Mouse (Mus musculus): ENCODE data around the gene Shank2.

Gene Shank2

DNA sequence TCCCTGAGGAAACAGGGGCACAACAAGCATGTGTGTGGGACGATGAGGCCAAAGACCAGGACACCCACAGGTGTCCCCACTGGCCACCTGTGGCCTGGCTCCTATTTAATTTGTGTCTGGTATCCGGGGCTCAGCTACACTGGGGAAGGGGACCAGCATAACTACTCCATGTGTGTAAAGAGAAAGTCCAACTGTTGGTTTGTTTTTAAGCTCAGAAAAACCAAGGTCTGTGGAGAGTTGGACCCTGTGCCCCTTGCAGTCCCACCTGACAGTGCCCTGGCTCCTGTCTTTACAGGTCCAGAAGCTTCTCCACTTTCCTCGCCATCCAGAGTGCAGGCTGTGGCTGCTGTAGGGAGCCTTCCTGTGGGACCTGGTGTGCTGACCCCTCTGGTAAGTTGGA is at the start of gene Shank2:
TSS of gene Shank2 (plus strand) at position 301 of the 400 bp plus-strand sequence.
- DNase-seq, result no peak

DNA sequence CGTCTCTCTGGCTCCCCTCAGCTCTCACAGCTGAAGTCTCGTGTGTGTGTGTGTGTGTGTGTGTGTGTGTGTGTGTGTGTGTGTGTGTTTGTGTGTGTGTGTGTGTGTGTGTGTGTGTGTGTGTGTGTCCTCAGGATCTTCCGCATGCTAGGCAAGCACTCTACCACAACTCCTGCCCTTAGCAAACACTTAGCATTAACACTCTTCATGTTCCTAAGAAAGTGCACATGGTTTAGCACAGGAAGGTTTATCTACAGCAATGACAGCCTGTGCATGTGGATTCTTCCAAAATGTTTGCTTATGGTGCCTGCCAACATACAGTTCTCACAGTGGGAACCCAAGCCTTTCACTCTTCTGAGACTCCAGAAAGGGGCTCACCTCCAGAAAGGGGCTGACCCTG is 49.6 kb upstream of the Shank2 start:
- no peak for DNase-seq

DNA sequence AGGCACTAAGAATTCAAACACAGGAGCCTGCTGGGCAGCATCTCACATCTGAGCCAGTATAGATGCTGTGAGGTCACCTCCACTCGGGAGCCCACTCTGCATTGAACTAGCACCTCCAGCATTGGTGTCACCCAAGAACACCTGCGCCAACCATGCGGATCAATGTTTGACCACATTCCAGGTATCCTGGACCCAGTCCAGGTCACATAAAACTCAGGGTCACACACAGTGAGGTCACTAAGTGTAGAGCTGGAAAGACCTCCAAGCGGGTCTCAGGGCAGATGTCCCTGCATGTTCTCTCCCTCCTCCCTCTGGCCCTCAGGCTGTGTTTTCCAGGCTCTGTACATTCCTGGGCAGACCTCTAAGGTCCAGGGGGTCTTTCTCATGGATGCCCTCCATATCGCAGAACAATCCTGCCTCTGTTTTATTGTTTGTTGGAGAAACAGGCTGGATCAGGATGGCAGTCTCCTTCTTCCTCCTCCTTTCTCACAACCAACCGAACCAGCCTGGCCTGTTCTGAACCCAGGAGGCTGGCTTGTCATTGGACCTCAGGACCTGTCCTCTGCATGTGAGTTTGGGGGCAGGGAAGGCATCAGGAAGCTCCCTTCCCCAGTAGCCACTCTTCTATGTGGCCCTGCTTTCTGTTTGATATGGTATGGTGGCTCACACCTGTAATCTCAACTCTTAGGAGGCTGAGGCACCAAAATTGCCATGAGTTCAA is 45.0 kb upstream of the Shank2 start:
- DNase-seq, result no peak

DNA sequence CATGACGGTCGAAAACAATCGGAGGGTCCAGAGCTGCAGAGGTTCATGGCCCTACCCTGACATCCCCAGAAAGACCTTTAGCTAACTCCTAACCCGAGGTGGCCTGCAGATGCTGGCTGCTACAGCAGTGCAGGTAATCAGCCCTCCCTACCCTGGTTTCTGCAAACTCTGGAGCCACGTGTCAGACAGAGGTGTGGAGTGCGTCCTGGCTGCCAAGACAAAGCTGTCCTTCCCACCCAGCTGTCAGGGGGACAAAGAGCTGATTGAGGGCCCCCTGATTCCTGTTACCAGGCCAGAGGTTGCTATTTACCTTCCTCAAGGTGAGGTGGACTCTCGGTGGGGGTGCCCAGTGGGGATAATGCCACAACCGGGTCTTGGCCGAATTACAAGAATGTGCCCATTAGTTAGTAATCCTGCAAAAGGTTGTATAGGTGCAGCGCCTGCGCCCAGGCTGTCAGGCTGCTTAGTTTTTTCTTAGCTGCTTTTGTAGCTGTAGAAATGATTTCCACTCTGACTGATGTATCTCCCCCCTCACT is 43.6 kb upstream of the Shank2 start:
- no peak for DNase-seq

DNA sequence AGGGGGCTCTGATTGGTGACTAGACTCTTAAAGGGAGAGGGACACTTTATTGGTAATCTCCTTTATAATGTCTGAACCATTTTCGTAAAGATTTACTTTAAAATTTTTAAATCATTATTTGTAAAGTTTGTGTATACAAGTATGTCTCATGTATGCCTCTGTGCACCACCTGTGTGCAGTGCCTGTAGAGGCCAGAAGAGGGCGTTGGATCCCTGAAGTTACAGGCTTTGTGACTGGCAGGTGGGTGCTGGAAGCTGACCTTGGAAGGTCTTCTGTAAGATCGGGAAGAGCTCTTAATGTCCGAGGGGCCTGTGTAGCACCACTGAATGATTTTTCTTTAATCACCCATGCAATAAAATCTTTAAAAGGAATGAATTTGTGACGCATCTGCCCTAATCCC is 37.9 kb upstream of the Shank2 start:
- no peak for DNase-seq

DNA sequence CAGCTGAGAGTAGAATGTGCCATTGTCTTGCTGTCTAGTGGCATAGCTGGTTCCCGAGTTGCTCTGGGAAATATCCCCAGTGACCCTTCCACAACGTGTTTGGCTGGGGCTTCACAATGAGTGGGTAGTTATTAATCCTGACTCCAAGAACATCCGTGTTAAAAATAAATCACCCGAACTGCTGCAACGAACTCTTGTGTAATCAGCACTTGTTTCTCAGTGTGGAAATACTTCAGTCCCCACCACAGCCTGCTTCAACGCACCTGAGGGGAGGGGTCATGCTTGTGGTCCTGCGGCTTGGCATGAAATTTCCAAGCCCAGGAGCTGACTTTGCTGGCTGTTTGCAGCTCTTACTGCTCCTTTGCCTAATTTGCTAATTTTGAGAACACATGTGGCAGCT is 35.1 kb upstream of the Shank2 start:
- no peak for DNase-seq

DNA sequence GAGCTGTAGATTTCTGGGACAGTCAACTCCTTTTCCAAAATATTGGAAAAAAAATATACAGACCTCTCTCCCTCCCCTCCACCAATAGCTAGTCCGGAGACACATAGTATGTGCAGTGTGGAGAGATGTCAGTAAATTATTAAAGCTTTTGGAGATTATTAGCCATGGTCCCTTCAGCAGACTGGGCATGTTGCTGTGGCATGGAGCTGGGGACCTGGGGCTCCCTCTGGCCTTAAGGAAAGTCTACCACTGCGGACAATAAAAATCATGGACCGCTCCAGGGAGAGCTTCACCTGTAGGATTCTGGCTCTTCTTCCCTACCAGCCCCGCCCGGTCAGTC is 24.3 kb upstream of the Shank2 start:
- DNase-seq, result no peak

DNA sequence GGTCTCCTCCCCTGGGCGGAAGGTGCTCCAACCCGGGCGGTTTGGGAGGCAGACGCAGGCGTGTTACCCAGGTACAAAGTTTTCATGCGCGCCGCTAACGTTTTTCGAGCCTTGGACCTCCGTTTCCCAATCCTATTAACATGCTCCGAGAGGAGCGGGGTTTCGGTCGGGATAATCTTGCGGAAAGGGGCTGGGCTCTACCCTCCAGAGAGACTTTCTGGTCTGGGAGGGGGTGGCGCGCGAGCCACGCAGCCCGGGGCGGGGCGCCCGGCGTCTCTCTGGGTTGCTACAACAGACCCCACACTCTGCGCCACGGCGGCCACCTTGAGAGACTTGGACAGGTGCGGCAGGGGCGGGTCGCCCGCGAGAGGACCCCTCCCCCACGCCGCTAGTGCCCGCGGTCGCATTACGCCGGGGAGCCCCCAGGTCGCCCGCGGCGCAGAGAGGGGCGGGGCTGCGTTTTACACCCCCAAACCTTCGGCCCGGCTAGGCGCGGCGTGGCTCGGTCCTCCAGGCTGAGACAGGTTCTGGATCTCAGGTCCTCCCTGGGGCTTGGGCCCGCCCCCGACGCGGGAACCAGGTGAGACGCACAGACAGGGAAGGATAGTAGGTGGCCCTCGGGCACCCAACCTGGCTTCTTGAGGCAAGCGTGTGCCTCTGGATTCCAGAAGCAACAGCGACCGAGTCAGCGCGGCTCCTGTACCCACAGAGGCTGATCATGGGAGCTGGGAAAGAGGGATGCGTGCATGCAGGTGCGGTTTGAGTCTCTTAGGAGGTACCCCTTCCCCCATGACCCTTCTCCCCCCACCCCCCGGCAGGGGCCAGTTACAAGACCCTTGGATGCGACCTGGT is 23.7 kb upstream of the Shank2 start:
- DNase-seq, result no peak

DNA sequence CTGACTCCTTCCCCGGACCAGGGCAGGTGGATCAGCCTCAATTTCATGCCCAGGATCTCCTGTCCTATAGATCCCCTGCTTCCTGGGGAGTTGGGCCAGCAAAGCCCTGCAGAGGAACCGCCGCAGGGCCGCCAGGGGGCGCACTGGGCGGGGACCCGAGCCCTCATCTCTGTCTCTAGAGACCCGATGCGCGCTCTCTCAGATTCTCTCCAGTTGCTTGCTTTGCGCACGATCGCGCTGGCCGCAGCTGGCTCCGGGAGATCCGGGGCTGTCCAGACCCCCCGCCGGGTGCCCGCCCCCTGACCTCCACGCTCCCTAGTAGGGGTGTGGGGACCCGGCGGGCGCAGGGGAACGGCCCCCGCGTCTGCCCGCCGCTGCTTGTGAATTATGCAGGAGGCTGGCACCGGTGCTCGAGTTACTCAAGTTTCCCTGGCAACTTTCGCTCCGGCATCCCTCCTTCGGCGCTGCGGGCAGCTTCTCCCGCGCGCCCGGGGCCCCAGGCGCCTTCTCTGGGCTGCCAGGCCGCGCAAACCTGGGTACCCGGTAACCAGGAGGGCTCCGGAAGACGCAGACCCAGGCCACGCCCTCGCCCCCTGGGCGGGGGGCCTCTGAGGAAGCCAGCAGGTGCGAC is 22.9 kb upstream of the Shank2 start:
- peak; percentile 34 to 38 for DNase-seq

DNA sequence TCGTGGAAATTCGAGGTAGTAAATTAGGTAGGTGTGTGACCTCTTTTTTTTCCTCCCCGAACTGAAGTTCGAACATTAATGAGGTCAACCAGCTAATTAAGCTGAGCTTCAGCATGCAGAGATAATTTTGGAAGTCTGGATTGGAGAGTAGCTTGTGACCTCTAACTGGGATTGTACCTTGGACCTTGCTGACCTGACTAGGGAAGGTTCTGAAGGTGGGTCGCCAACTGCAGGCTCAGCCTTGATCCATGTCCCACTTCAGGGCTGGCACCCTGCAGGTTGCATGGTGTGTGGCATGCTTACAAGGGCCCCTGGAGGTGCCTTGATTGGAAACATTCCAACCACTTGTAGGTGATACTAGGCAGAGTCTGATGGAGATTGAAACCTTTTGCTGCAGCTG is 21.7 kb upstream of the Shank2 start:
- DNase-seq, result no peak

DNA sequence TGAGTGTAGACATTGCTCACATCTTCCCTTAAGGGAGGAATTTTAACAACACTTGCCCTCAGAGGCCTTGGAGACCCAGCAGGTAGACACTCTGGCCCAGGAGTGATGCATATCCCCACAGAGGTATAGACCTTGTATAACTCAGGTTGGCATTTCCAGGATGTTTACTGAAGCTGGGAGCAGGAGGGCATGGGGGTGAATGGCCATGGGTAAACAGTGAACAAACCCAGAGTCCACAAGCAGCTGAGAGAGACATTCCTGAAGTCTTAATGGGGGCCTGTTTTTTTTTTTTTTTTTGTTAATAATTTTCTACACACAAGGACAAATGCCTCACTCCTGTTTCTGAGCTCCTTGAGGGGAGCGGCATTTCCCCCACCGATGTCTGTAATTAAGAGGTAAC is 15.4 kb upstream of the Shank2 start:
- DNase-seq, result no peak

DNA sequence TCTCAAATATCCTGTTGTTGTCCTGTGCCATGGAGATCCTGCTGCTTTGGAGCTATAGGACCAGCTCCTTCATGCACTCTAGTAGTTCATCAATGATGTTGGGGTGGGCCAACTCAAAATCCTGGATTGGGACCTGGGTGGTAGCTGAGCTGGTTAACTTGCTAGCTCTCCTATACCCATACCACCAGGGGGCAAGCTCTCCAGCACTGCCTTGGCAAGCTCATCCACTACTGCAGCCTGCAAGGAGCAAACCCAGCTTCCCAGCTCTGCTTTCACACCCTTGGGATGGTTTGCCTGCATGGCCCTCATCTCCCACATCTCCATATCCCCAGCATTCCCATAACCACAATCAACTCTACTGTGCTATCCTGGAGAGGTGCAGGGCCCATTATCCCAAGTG is 10.6 kb upstream of the Shank2 start:
- DNase-seq, result no peak

DNA sequence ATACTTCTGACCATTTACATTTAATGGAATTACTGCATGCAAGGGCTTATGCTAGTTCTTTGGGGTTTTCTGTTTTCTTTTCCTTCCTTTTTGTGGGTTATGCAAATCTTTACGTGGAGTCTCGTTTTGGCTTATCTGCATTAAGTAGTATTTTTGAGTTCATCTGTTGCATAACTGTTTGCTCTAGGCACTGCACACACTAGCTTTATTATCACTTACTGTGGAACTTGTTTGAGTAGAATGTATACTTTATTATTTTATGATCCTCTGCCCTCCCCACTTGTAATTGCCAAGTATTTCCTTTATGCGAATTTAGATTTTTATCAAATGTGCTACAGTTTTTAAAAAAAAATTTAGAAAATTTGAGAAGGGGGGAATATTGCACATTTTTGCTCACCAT is 2.7 kb upstream of the Shank2 start:
- no peak for DNase-seq

DNA sequence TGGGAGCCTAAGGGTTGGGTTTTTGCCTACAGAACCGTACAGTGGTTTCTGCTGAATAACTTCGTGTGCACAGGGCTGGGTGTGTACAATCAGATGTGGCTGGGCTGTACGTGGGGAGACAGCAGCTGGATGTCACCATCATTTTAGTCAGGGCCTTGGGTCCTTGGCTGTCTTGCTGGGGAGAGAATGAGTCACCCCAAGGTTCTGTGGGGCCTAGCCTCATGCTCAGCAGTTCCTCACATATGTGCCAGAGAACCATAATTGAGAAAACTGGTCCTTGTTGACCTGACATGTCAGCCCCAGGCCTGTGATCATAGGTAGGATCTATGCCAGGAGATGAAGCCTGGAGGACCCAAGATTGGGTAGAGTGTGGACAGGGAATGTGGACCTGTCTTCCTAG is 1.7 kb downstream of the Shank2 start:
- no peak for DNase-seq

DNA sequence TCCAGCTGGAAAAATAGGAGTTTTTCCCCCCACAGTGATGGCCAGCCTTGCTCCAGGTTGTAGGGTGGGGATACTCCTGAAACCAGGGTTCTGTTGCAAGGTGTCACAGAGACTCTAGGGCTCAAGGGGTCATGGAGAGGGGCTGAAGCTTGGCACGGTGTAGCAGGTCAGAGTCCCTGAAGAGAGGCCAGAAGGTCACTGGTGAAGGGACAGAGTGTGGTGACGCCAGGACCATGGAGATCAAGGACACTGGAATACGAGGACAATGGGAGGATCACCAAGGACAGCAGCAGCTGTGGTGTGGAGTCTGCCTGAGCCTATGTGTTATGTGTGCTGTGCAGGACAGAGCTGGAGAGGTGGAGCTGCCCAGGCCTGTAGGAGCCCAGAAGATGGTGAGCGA is 6.4 kb downstream of the Shank2 start:
- DNase-seq, result no peak

DNA sequence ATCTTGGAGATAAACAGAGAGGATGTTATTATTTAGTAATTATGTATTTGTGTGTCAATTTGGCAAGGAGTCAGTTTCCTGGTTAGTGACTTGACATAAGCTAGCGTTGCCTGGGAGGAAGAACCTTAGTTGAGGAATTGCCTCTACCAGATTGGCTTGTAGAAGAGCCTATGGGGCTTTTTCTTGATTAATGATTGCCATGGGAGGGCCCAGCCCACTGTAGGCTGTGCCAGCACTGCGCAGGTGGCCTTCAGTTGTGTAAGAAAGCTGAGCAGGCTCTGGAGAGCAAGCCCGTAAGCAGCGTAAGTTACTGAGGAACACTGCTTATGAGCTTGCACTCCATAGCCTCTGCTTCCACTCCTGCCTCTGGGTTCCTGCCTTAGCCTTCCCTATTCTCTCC is 7.3 kb downstream of the Shank2 start:
- DNase-seq, result no peak

DNA sequence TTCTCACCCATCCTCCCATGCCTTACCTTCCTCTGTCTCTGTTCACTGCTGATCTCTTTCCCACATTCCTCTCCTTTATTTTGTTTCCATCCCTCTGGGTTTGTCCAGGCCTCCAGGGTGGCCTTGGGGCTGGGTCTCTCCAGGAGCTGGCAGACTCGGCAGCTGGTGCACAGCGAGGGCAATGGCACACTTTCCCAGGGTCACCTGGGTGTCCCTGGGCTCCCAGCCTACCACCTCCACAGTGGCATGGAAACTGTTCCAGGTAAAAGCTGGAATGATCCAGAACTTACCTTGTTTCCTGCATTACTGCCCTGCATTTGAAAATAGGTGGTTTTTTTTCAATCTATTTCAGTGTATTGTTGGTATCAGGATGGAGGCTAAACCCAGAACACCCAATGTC is 12.8 kb downstream of the Shank2 start:
- no peak for DNase-seq

DNA sequence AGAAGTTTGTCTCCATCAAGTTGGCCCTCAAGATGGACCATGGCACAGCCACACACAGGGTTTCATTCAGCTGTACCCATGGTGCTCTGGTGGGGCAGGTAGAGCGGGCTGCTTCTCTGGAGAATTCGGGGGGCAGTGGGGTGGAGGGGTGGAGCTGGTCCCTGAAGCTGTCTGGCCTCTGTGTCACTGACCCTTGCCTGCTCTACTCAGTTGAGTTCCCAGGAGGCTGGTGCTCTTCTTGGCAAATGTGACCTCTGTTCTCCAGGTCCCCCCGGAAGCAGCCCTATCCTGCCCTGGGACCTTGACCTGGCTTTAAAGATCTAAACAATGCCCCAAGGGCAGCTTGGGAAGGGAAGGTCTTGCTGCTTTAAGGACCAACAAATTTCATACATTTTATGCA is 20.1 kb downstream of the Shank2 start:
- no peak for DNase-seq

DNA sequence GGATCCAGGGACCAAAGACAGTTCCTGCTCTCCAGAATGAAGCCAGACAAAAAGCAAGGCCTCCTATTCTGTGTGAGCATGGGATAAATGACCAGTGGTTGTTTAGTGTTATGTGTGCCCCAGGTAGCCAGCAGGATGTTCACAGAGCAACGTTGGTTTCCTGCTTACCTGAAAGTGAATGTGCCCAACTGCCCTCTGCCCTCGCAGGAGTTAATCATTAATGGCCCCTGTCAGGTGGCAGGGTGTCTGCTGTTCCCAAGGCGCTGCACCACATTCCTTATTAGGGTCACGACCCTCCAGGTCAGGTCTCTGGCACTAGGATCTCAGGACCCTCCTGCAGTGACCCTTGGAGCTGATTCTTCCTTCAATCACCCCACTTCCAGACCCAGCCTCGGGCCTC is 21.0 kb downstream of the Shank2 start:
- no peak for DNase-seq

DNA sequence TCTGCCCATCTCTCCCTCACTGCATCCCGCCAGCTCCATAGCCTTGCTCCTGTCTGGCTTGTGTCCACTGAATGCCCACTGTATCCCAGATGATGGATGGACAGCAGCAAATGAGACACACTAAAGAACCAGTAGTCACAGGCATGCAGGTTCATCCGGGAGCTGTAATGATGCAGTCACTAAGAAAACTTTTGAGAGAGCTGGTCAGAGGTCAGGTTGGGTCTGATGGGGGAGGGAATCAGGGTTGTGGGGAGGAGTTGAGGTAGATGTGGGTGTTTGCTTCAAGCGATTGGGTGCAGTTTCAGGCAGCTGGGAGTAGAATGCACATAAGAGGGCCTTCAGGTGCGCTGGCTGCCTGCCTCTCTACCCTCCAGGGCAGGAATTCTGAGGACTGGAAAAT is 21.8 kb downstream of the Shank2 start:
- no peak for DNase-seq

DNA sequence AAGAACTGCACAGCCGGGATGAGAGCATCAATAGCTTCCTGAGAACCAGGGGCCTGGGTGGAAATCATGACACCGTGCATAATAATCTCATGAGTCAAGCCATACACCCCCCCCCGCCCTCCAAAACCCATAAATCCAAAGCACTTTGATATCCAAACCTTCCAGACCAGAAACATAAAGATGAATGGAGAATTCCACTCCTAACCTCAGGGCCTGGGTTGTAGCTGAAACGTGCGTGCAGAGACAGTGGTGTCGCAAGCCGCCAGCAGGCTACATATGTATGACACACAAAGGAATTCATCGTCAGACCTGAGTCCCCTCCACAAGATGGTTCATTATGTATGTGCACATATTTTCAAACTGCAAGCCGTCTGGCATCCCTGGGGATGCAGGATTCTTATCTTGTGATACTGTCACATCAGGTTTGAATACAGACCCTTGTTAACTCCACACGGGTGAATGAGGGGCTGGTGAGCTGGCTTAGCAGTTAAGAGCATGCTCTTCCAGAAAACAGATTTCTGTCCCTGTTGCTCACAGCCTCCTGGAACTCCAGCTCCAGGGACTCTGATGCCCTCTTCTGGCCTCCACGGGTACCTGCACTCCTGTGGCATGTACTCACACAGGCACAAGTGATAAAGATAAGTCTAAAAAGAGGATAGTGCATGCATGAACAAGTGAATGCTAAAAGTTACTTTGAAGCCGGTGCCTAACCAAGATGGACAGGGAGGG is 24.5 kb downstream of the Shank2 start:
- no peak for DNase-seq

DNA sequence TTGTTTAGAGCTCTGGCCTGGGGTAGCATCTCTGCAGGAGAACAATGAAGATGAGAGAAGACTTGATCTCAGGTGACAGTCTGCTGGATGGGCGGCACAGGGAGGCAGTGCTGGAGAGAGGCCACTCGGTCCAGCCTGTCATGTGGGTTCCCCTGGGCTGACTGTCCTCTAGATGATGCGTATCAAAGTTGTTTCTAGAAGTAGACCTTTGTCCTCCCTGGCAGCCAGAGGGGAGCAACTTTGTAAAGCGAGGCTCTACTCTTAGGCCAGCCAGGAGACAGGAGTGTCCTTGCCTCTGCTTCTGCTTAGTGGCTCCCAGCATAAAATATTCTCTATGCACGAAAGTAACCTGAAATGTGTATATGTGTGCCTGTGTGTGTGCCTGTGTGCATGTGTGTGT is 27.5 kb downstream of the Shank2 start:
- DNase-seq, result no peak

DNA sequence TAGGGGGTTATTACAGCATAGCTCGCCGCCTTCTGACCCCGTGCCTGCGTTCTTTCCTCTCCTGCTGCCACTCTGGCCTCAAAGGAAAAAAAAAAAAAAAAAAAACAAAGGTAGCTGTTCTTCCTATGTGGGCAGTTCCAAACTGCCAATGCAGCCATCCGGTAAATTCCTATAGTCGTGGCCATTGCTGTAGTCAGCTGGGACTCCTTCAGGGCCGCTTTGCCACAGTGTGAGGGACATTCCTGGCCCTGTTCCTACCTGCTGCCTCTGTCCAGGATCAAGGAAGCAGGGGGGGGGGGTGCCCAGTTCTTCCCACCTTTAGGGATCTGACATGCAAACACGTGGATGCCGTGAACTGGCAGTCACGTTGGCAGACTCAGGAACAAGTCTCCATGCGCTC is 29.1 kb downstream of the Shank2 start:
- no peak for DNase-seq

Measured in B cell, adult 2 months (primary cell).